Mouse (Mus musculus): ENCODE measurements around the gene Prpf18. TPM values are rescaled to one million over a fixed set of nuclear protein-coding genes. Genes with fewer than 3 reads are reported as not detected.

Prpf18 gene
- total and polyA plus RNA-seq, 3 experiments, result 23.8 to 37.6 (median 35.0) TPM

GRCm38 (mm10) chr2:4596992-4597391, 54.9 kb downstream of the Prpf18 start:
- Histone ChIP-seq H3K9ac (ENCODE audit: insufficient read depth, low read depth) (no peak overlapping the region), H3K36me3 (replicated peaks in 1 of 2; ENCODE audit: control insufficient read depth in 1 of 2, insufficient read depth in 1 of 2, low read length in 1 of 2) (no peaks in the 10 kb centered on the region)

GRCm38 (mm10) chr2:4593878-4594387, 58.0 kb downstream of the Prpf18 start:
- TF ChIP-seq ZNF384 (IDR thresholded peaks at IDR 0.05; ENCODE audit: low read depth, low read length), result no peak
- TF ChIP-seq USF2 (conservative IDR thresholded peaks at IDR 0.05; ENCODE audit: low read depth, low read length), result no peak
- no peak for TF ChIP-seq CTCF (conservative IDR thresholded peaks at IDR 0.05 in 1 of 2, IDR thresholded peaks at IDR 0.05 in 1 of 2; ENCODE audit: low read depth in 2 of 2, low read length in 2 of 2)
- TF ChIP-seq MYC (IDR thresholded peaks at IDR 0.05; ENCODE audit: low read depth, low read length), result no peak
- TF ChIP-seq JUND (conservative IDR thresholded peaks at IDR 0.05; ENCODE audit: low read depth, low read length), result no peak
- no peak for TF ChIP-seq MAX (IDR thresholded peaks at IDR 0.05; ENCODE audit: low read length)
- TF ChIP-seq KAT2A (IDR thresholded peaks at IDR 0.05; ENCODE audit: insufficient replicate concordance, low read length), result no peak
- TF ChIP-seq HCFC1 (IDR thresholded peaks at IDR 0.05; ENCODE audit: low read depth, low read length), result no peak
- TF ChIP-seq POLR2A (IDR thresholded peaks at IDR 0.05; ENCODE audit: low read depth, low read length), result no peak
- no peak for TF ChIP-seq RCOR1 (conservative IDR thresholded peaks at IDR 0.05; ENCODE audit: low read depth, low read length)
- TF ChIP-seq TBP (conservative IDR thresholded peaks at IDR 0.05; ENCODE audit: low read depth, low read length), result no peak
- no peak for TF ChIP-seq ZC3H11A (IDR thresholded peaks at IDR 0.05; ENCODE audit: low read depth, low read length)
- TF ChIP-seq TCF12 (IDR thresholded peaks at IDR 0.05; ENCODE audit: low read depth, low read length), result no peak
- TF ChIP-seq E2F4 (IDR thresholded peaks at IDR 0.05; ENCODE audit: insufficient replicate concordance, low read depth, low read length), result no peak
- TF ChIP-seq UBTF (IDR thresholded peaks at IDR 0.05; ENCODE audit: low read depth, low read length), result no peak
- no peak for TF ChIP-seq CHD1 (IDR thresholded peaks at IDR 0.05; ENCODE audit: low read depth, low read length)
- no peak for TF ChIP-seq NRF1 (IDR thresholded peaks at IDR 0.05; ENCODE audit: low read depth, low read length)
- no peak for TF ChIP-seq BHLHE40 (IDR thresholded peaks at IDR 0.05; ENCODE audit: low read depth, low read length)
- H3K79me2 ChIP-seq (replicated peaks; ENCODE audit: control insufficient read depth, extremely low read depth, insufficient read depth, poor library complexity, severe bottlenecking), result no peaks in the 10 kb centered on the region
- dilution Hi-C loops (cut with MboI; ENCODE audit: extremely low pct_ligation_motif_present, extremely low pct_unique_long_range_greater_than_20kb, low sequenced_read_pairs), result no loop called here
- no peaks in the 10 kb centered on the region for H3K36me3 ChIP-seq (replicated peaks in 1 of 2; ENCODE audit: control insufficient read depth in 1 of 2, insufficient read depth in 1 of 2, low read length in 1 of 2)
- peaks cover 0 to 10% of the 10 kb centered on the region in 2 experiments; a peak in 1 of 4 replicates for H3K4me1 ChIP-seq (ENCODE audit: control insufficient read depth in 1 of 2, insufficient read depth in 2 of 2)
- no peak for DNase-seq (ENCODE audit: extremely low read depth)
- no peak overlapping the region for H3K4me2 ChIP-seq (ENCODE audit: insufficient read depth, low read depth, poor library complexity, severe bottlenecking)
- H3K27ac ChIP-seq (ENCODE audit: insufficient read depth, low read depth), result no peak overlapping the region
- no peaks in the 10 kb centered on the region for H3K27me3 ChIP-seq (replicated peaks)
- no peak overlapping the region for H3K9ac ChIP-seq (ENCODE audit: insufficient read depth, low read depth)
- in situ Hi-C loops (cut with MboI; ENCODE audit: low pct_ligation_motif_present, low pct_unique_long_range_greater_than_20kb, low sequenced_read_pairs), result no loop called here
- no peak overlapping the region for H3K4me3 ChIP-seq (replicated peaks in 1 of 3; ENCODE audit: low read depth in 2 of 3, low read length in 2 of 3, poor library complexity in 1 of 3)
- no peaks in the 10 kb centered on the region for H3K9me3 ChIP-seq (replicated peaks; ENCODE audit: low read length)

More at GRCm38 (mm10) chr2:4596992-4597391, 54.9 kb downstream of the Prpf18 start:
- DNase-seq (ENCODE audit: extremely low read depth), result no peak
- H3K27me3 ChIP-seq (replicated peaks), result no peaks in the 10 kb centered on the region
- H3K79me2 ChIP-seq (replicated peaks; ENCODE audit: control insufficient read depth, extremely low read depth, insufficient read depth, poor library complexity, severe bottlenecking), result no peaks in the 10 kb centered on the region
- TF ChIP-seq MAFK (IDR thresholded peaks at IDR 0.05; ENCODE audit: insufficient replicate concordance, low read length), result no peak
- no peak for TF ChIP-seq MEF2A (IDR thresholded peaks at IDR 0.05; ENCODE audit: borderline replicate concordance, low read depth, low read length)
- no peak for TF ChIP-seq CTCF (conservative IDR thresholded peaks at IDR 0.05 in 1 of 2, IDR thresholded peaks at IDR 0.05 in 1 of 2; ENCODE audit: low read depth in 2 of 2, low read length in 2 of 2)
- TF ChIP-seq ZMIZ1 (IDR thresholded peaks at IDR 0.05; ENCODE audit: low read depth, low read length), result no peak
- no peak for TF ChIP-seq MXI1 (IDR thresholded peaks at IDR 0.05; ENCODE audit: low read depth, low read length)
- TF ChIP-seq IRF4 (IDR thresholded peaks at IDR 0.05; ENCODE audit: low read depth, low read length), result no peak
- TF ChIP-seq PAX5 (IDR thresholded peaks at IDR 0.05; ENCODE audit: low read length), result no peak
- no peak for TF ChIP-seq JUND (conservative IDR thresholded peaks at IDR 0.05; ENCODE audit: low read depth, low read length)
- no peak for TF ChIP-seq JUN (IDR thresholded peaks at IDR 0.05; ENCODE audit: insufficient read depth, low read depth, low read length)
- no peak for TF ChIP-seq RAD21 (IDR thresholded peaks at IDR 0.05; ENCODE audit: low read depth, low read length)
- TF ChIP-seq MYC (IDR thresholded peaks at IDR 0.05; ENCODE audit: low read depth, low read length), result no peak
- TF ChIP-seq E2F4 (IDR thresholded peaks at IDR 0.05; ENCODE audit: insufficient replicate concordance, low read depth, low read length), result no peak
- TF ChIP-seq UBTF (IDR thresholded peaks at IDR 0.05; ENCODE audit: low read depth, low read length), result no peak
- no peak for TF ChIP-seq ZC3H11A (IDR thresholded peaks at IDR 0.05; ENCODE audit: low read depth, low read length)
- no peak for TF ChIP-seq HCFC1 (IDR thresholded peaks at IDR 0.05; ENCODE audit: low read depth, low read length)
- TF ChIP-seq NELFE (IDR thresholded peaks at IDR 0.05; ENCODE audit: low read depth, low read length), result no peak
- no peak for TF ChIP-seq USF2 (conservative IDR thresholded peaks at IDR 0.05; ENCODE audit: low read depth, low read length)
- no peak overlapping the region for H3K4me2 ChIP-seq (ENCODE audit: insufficient read depth, low read depth, poor library complexity, severe bottlenecking)
- no peaks in the 10 kb centered on the region for H3K9me3 ChIP-seq (replicated peaks; ENCODE audit: low read length)
- peaks cover 2 to 15% of the 10 kb centered on the region in 2 experiments; a peak in 3 of 4 replicates for H3K4me1 ChIP-seq (ENCODE audit: control insufficient read depth in 1 of 2, insufficient read depth in 2 of 2)
- dilution Hi-C loops (cut with MboI; ENCODE audit: extremely low pct_ligation_motif_present, extremely low pct_unique_long_range_greater_than_20kb, low sequenced_read_pairs), result no loop called here
- no peak overlapping the region for H3K27ac ChIP-seq (ENCODE audit: insufficient read depth, low read depth)
- H3K4me3 ChIP-seq (replicated peaks in 1 of 3; ENCODE audit: low read depth in 2 of 3, low read length in 2 of 3, poor library complexity in 1 of 3), result no peak overlapping the region
- in situ Hi-C loops (cut with MboI; ENCODE audit: low pct_ligation_motif_present, low pct_unique_long_range_greater_than_20kb, low sequenced_read_pairs), result no loop called here

All from CH12.LX (cell line).